Mouse (Mus musculus) embryo, embryonic 10 days (tissue): ENCODE measurements around the gene Kcp.

Experiments used
- DNase-seq: peaks from one replicate; pipeline ENCODE4 v3.0.0-alpha.2; 2015; ENCODE audit warnings: low spot score

Kcp gene

DNA sequence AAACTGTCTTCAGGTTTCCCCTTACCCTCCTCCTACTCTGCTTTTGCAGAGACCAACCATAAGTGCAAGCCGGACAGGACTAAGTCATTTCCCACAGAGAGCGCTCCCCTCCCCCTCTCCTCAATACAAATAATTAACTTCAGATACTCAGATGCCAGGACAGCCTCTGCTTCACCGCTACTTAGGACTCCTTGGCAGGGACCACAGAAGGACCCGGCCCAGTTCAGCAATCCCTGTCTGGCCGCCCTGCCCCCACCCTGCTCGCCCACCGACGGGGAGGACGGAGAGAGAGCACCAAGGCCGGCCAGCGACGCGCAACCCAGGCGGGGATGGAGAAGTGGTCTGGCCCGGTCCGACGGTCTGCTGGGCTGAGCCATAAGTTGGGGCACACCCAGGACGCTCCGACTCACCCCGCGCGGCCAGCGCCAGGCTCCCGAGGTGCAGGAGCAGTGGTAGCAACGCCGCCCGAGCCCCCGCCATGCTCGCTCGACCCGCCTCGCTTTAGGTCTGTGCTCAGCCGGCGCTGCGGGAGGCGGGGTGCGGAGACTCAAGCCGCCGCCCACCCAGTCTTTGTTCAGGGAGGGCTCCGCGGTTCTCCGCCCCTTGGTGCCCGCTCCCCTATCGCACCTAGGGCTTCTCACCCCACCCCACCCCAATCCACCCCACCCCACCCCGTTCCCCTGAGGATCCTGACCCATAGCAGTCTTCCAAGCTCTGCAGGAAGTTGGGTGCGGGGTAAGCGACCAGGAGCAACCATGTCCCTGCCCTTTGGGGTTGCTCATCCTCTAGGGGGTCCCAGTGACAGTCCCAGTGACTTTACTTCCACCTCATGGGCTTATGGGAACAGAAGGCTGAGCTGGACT, at the start of gene Kcp:
TSS of gene Kcp (minus strand) at position 506 of the 863 bp plus-strand sequence.
- peak; percentile 61 for DNase-seq

DNA sequence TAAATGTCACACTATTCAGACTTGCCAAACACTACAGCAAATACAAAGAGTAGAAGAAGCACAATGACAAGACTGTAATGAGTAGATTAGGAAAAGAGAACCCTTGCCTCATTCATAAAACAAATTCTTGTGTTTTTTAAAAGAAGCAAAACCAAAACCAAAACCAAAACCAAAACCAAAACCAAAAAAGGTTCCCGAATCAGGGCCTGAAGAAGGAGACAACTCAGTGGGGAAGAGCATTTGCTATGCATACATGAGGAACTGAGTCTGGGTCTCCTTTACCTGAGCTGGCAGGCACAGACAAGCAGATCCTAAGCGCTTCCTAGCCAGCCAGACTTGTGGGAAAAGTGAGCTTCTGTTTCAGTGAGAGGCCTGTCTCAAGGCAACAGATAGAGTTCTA, 49.4 kb upstream of the Kcp start:
- DNase-seq: no peak

DNA sequence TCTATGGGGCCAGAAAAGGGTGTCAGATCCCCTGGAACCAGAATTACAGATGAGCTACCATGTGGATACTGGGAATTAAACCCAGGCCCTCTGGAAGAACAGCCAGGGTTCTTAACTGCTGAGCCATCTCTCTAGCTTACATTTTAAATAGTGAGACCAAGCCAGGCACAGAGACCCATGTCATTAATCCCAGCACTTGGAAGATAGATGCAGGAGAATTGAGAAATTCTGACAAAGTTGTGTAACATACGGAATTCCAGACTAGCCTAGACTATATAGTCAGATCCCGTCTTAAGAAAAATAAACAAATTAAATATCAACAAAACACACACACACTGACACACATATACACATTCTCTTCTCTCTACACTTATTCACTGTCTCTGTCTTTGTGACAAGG, 44.8 kb upstream of the Kcp start:
- DNase-seq: no peak

DNA sequence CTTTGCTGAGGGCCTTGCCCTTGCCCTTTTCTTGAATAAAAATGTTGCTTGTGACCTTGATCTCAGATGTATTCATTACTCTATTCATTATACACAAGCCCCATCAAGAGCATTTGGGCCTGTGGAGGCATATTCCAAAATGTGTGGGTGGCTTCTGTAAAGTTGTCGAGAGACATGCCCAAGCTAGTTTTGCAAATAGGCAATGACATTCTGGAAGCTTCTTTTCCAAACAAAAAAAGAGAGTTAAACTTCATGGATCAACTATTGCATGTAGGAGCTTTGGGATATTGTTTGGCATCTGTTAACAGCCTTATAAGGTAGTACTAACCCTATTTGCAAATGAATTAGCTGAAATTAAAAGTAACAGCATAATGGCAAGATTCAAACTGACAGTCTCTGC, 40.3 kb upstream of the Kcp start:
- no peak for DNase-seq

DNA sequence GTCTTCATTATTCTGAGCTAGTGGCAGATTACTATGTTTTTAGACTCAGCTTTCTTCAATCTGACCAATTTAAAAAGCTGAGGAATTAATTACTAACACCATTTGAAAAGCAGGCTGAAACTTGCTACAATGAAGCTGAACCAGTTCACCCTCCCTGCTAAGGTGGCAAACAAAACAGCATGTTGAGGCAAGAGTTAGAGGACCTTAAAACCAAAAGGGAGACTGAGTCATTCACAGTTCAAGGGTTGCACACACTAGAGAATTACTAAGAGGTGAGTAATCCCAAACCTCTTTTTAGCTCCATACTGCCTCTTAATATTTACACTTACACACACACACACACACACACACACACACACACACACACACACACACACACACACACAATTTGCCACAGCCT, 39.8 kb upstream of the Kcp start:
- DNase-seq: no peak

DNA sequence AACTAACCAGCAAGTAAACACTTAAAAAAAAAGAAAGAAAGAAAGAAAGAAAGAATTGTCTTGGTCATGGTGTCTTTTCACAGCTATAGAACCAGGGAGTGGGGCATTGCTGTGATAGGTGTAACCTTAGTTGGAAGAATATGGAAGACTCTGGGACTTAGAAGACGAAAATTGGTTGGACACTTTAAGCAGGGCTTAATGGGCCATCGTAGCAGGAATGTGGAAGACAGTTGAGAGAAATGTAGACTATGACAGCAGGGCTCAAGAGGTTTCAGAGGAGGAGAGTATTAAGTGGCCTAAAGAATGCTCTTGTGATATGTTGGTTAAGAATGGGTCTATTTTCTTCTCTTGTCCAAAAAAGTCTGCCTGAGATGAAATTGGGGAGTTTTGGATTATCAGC, 37.9 kb upstream of the Kcp start:
- no peak for DNase-seq

DNA sequence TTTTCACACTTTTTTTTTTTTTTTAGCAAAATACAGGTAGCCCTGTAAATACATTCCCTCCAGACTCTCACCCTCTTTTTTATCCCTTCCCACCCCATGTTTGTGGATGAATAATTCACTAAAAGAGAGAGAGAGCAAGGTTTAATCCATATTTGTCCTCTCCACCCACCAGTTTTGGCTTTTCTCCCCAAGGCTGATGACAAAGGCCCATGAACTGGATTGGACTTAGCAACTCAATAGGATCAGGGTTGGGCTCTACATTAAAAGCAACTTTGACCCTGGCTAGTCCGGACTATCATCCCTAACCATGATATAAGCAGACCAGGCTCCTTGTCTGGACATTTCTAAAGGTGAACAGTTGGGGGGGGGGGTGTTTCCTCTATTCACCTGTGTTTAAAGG, 33.2 kb upstream of the Kcp start:
- no peak for DNase-seq

DNA sequence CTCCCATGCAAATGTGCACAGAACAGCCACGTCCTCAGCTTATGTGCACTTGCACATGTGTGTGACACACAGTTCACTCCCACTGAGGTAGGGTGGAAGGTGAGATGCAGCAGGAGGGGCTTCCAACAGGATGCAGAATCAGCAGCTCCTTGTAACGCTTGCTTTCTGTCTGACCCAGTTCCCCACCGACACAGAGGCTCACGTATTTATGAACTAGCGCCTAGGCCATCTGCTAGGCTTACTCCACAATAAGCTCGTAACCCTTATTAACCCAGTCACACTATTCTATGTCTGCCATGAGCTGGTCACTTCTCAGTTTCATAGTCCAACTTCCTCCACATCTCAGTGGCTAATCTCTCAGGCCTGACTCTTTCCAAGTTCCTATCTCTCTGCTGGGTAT, 32.5 kb upstream of the Kcp start:
- no peak for DNase-seq

DNA sequence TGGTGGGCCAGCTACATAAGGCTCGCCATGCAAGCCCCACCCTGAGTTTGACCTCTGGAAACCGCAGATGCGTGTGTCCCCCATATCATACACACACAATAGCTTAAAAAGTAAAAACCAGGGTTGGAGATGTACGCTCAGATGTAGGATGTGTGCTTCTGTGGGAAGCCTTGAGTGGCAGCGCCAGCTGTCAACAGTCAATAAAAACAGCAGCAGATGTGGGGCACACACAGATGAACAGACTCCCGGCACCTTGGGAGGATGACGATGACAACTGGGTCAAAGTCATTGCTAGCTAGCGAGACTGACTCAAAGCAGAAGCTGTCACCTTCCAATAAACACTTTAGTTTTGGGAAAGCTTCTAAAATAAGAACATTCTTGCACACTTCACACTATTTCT, 31.8 kb upstream of the Kcp start:
- DNase-seq: no peak

DNA sequence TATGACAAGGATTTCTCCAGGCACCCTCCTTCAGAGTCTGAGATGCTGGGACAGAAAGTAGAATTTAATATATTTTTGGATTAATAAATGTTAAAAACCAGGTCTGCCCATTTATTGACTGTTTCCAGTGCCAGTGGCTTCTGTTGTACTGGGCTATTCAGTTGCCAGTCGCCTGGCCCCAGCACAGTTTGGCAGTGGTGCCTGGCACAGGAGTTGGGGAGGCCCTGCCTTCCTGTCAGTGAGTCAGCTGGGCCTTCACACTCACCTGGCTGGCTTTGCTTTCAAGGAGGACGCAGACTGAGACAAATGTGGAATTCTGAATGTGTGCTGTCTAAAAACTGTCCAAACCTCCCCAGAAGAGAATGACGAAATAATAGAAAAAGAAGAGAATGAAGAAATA, 29.5 kb upstream of the Kcp start:
- no peak for DNase-seq

DNA sequence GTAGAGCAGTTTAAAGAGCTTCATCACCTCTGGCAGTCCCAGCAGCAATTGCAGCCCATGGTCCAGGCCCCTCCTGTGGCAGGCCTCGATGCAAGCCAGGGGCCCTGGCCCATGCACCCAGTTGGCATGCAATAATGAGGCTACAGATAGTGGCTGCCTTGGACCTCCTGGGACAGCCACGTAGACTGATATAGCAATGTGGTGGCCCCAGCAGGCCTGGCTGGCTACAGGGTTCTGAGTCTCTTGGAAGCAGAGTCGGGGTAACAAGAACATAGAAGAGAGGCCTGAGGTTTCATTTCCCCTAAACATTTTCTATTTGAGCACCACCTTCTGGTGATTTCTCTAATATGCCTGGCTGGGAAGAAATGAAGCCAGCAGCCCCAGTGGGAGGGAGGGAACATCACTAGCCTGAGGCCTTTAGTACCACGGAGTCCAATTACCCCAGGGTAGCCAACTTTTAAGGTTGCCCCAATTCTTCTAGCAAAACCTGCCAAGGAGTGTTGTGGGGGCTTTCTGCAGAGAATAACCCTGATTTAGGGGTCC, 29.0 kb upstream of the Kcp start:
- no peak for DNase-seq

DNA sequence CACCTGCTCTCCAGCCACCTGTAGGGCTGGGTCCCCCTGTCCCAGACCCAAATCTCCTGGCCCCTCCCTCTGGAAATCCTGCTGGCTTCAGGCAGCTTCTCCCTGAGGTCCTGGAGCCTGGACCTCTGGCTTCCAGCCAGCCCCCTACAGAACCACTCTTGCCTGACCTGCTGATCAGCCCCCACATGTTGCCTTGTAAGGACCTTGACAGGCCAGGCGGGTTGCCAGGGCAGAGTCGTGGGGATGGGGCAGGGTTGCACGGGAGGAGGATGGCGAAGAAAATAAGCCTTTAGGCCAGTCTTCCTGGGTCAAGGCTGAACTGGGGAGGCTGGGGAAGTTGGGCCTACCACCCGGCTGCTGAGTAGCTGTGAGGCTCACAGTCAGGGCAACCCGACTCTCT, 27.6 kb upstream of the Kcp start:
- no peak for DNase-seq

DNA sequence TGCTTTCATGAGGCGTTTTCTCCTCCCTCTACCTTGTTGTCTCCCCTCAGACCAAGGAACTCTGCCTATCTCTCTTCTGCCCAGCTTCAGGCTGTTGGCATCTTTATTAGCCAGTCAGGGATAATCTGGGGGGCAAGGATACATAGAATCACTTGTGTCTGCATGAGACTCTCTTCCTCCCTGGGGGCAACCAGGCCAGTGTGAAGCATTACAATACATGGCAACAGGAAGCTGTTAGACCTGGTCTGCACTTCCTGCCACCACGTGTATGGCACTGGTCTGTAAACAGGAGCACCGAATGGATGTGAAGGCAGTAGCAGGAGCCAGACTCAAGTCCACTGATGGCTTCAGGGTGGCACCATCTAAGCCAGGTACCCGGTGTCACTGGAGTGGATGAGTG, 22.3 kb upstream of the Kcp start:
- no peak for DNase-seq

DNA sequence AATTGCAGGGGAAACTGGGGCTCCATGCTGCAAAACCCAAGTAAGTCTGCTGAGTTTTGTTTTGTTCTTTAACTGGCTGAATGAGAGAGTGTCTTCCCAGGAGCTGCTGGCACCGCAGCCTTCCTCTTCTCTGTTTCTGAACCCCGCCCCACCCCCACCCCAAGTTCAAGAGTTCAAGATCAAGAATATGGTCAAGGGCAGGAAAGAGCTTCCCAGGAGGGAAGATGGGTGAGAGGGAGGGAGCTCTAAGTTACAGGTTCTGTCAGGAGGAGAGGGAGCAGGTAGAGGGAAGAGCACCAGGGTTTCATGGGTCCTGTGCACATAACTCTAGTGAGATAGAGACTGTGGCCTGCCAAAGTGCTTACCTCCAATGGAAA, 21.7 kb upstream of the Kcp start:
- no peak for DNase-seq

DNA sequence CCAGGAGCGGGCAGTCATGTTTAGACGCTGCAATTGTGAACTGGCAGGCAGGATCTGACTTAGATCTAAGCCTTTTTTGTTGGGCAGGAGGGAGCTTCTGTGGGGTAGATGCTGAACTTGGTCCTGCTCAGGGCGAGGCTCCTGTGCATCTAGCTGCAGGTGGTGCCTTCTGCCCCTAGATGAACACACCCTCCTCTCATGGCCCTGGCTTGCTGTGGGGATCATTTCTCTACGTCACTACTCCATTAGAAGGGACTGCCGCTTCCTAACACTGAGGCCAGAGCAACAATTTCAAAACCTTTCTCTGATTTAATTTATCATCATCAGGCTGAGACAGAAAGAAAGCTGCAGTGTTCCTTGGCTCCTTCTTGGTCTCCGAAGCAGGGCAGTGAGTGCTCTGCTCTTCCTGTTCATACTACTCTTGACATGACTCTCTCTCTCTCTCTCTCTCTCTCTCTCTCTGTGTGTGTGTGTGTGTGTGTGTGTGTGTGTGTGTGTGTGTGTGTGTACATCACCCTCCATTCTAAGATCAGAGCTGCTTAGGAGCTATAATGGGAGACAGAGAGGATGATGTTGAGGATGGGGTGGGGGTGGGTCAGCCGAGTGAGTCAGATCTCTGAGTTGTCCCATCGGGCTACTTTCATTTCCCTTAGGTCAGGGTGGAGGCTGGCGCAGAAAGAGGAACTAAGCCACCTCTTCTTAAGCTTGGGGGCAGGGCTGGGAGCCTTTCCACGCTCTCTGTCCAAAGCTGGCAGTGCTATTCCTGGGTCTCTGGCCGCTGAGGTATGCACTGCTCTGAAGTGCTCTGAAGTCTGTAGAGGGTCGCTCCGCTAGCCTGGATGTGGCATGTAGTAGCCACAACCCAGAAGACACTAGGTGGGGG, 21.1 kb upstream of the Kcp start:
- DNase-seq: no peak

DNA sequence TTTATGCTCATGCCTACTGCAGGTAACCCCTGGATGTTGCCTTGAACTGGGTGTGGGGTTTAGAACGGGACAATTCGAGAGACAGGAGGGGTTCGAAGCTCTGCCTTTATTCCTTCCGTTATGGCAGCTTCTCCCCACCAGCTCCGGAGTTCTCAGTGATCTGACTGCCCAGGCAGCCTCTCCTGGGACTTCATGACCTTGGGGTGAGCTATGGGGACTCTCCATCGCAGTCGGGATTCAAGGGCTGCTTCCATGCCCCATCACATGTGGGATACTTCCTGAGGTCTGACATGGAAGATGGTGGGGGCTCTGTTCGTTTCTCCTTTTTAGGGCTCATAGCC, 20.4 kb upstream of the Kcp start:
- no peak for DNase-seq

DNA sequence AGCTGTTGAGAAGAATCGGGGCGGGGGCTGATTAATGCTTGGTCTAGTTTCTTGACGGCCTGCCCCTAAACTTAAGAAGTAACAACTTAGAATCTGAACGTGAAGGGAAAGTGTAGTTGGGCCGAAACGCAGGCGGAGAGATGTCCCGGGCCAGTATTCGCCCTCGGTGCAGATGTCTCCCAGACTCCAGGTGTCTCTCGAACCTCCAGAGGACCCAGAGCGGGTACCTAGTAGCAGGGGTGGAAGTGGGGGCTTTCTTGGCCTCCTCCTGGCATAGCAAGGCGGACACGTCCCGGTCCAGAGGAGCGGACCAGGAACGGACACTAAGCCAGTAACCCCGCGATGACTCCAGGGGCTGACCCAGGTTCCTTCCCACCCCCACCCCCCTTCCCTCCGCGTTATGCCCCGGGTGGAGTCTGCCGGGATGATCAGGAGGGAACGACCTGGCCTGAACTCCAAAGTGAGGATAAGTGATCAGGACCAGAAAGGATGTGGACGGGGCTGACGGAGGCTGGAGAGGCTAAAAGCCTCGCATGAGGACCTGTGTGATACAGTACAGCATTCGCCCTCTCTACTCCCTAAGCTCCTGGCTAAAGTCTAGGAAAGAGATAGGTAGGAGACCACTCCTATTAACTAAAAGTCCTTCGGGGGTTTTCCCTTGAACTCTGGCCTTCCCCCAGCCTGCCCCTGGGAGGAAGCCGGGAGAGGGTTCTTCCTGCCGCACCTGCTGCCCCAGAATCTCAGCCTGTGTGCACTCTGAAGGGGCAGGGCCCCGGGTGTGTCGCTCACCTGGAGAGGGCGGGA, 19.8 kb upstream of the Kcp start:
- peak; percentile 21 for DNase-seq

DNA sequence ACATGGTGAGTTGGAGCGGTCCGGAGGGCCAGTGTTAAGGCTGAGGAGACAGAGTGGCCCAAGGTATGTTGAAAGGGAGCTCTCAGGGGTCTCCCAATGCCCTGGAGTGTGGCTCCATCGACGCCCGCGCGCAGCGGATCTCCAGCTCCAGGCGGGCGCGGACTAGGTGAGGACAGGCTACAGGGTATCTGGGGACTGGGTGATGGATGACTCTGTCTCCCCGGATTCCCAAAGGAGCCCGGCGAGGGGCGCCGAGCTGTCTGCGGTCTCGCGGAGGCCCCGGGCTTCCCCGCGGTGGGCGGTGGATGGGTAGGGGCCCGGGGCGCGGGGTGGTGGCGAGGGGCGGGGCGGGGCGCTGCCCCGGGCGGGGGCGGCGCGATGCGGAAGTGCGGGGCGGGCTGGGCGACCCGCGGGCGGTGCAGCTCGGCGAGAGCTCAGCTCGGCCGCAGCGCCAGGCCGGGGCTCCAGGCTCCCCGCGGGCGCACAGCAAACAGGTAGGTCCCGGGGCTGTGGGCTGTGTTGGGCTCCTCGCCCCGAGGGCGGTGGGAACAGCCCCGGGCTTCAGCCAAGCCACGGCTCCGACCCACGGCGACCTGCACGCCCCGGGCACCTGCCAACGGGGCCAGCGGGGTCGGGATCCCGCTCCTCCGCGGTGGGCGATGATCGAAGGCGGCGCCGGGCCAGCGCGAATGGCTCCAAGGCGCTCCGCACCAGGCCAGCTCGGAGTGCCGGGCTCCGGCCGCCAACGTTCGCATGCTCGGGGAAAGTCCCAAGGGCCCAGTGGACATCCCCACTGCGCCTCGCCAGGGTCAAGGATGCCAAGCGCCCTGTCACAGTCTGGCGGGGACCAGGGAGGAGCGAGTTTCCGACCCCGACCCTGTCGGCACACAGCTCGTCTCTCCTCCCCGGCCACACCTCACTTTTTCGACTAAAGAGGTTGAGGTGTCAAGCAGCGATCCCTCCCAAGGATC, 18.8 kb upstream of the Kcp start, which contains the start of gene Irf5:
TSS of gene Irf5 (plus strand) at position 345 of the 971 bp plus-strand sequence.
- peak; percentile 48 for DNase-seq

DNA sequence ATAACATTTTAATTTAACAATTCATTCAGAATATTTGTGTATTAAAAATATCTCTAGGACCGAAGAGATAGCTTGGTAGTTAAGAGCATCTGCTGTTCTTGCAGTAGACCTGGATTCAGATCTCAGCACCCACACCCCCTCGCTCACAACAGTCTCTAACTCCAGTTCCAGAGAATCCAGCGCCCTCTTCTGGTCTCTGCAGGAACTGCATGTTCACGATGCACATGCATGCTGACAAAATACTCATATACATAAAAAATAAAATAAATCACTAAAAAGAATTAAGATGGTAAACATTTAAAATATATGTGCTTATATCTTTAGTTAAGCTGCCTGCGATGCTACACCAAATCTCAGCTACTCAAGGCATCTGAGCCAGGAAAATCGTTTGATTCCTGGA, 17.5 kb upstream of the Kcp start:
- DNase-seq: no peak

DNA sequence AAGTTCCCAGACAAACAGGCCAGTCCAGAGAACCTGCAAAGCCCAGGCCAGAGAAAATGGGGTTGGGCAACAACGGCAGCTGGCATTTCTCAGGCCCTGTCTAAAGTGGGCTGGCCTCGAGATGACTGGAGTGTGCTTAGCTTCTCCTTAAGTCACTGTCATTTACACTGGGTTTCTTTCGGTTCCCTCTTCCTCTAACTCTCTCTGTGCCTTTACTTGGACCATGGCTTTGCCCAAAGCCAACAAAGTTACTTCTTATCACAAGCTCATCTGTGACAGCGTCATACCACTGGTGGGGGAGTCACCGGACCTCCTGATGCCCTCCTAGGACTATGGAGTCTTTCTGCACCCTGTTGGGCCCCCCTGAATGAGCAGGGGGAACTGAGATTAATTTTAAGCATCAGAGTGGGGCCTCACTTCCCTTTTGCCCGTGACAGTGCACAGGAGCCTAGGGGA, 16.3 kb upstream of the Kcp start:
- peak; percentile 32 for DNase-seq
